Mouse (Mus musculus) kidney, postnatal 10 days (tissue): ENCODE results near the gene Map6.
A peak's percentile ranks its signal among the peaks of the same experiment; 100 is the strongest.

Experiments used
- DNase-seq: peaks from one replicate; pipeline ENCODE4 v3.0.0; 2021; ENCODE audit warnings: mixed read lengths

Gene Map6

GRCm38 (mm10) chr7:99267251-99267896 lies at the start of gene Map6:
Map6 (plus strand) TSS chr7:99267447.
- DNase-seq = no peak

GRCm38 (mm10) chr7:99224225-99224624 lies 43.0 kb upstream of the Map6 start:
- peak; percentile 33 for DNase-seq

DNA sequence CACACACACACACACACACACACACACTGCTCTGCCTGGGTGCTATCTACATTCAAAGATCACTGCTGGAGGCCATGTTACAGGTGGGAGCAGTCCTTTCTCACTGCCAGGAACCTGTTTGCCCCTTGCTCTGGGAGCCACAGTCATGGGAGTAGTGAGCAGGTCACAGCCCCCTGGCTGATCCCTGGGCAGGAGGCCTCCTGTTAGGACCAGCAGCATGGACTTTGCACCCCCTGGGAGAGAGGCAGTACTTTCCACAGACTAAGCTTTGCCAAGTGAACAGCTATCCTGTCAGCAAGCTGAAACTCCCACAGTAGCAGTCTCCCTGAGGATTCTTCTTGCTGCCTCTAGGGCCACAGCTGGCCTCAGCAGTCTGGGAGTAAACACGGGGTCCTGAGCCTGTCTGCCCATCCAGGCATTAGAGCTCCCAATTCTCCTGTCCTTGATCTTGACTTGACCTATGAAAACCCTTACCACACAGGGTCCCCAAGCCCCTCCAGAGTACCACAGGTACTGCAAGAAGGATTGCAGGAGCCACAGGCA lies 42.5 kb upstream of the Map6 start:
- peak; percentile 81 for DNase-seq

DNA sequence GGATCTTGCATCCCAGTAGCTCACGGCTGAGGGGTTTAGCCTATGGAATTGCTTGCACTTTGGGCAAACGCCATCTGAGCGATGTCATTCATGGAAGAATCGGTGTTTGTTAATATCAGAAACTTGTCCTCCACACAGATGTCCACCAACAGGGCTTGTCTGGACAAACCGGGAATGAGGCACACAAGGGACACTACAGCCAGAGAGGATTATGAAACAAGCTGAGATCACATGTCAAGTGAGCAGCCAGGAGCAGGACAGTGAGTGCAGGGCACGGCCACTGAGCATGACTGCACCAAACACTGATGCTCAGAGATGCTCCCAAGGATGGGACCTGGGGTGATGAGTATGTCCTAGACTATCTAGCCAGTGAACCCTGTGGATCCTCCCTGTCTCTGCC lies 41.8 kb upstream of the Map6 start:
- DNase-seq = no peak

GRCm38 (mm10) chr7:99226662-99227061 lies 40.6 kb upstream of the Map6 start:
- DNase-seq = no peak

GRCm38 (mm10) chr7:99227267-99227666 lies 40.0 kb upstream of the Map6 start:
- DNase-seq = no peak

DNA sequence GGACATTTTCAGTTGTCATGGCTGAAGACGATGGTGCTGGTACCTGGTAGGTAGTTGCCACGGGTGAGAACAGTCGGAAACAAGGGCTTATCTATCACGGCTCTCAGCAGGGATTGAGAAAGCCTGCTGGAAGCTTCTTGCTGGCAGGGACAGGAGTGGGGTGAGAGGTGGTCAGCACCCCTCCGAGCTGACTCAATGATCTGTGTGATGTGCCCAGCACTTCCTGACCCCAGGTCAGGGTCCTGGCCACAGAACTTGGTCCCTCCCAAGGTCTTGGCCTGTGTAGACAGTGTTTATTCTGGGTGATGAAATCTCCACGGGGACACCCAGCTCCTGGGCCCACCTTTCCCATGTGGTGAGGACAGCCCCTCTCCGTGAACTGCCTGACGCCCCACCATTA lies 38.4 kb upstream of the Map6 start:
- no peak for DNase-seq

DNA sequence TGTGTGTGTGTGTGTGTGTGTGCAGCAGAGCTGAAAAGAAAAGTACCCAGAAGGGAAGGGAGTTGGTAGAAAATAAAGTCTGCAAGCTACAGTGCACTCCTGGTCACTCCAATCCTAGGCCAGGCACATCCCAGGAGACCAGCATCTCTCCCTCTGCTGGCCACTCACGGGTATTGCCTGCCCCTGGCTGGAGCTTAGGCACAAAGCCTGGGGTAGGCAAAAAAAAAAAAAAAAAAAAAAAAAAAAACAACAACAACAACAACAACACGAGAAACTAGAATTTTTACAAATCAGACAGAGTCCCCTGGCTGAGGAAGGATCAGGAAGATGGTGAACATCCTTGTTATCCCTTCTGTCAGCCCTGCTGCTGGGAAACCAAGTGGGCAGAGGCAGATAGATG lies 37.8 kb upstream of the Map6 start:
- DNase-seq = peak; percentile 71

DNA sequence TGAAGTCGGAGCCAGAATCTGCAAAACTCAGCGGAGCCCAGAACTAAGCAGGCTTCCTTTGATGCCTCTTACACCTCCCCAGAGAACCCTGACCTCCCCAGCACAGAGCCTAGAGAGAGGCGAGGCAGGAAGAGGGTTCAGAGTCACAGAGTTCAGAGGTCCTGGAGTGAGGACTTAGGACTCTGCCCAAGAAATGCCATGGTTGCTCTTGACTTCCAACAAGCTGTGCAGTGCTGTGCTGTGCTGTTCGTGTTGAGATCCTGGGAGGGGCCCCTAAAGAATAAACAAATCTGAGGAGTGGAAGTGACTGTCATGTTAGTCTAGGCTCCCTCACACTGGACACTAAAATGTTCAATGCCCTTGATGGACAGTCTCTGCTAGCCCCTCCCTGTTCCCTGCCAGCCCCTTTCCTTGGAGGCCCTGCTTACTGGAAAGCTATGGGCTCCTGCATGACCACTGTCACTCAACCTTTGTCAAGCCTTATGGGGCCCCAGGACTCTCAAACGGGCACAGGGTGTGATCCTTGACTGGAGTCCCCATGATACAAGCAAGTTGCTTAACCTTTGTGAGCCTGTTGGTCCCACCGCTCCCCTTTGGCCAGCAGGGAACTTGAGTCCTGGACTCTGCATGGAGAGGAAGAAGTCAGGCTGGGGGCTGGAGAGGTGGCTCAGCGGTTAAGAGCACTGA lies 37.0 kb upstream of the Map6 start:
- DNase-seq = peak; percentile 34

DNA sequence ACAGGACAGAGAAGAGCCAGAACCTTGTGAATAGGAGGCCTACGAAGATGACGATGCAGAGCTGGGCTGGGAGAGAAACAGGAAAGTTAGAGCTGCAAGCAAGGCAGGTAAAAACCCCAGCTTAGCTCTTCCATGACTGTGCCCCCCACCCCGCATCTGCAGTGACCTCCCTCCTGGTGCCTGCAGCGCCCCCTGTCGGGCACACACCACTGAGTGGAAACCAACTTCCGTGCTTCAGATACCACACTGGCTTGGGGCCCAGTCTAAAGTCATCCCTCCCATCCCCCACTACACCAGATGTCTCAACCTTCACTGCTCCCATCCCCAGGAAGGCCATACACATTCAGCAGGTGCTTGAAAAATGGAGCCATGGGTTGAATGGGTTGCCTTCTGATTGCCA lies 34.7 kb upstream of the Map6 start:
- DNase-seq = no peak

GRCm38 (mm10) chr7:99234916-99235315 lies 32.3 kb upstream of the Map6 start:
- DNase-seq = peak; percentile 60

DNA sequence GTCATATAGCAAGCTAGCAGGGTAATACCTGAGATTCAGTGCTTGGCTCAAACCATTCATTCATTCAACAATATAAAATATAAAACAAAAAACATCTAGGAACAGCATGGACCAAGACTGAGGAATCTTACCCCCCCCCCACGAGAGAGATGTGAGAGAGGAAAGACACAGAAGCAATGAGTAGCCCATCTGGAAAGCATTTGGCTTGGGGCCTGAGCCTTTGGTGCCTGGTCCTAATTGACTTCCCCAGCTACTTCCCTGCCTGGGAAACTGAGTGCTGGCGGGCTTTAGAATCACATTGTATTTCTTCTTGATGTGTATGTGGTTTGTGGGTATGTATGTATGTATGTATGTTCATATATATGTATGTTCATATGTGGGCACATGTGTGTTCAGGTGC lies 31.6 kb upstream of the Map6 start:
- no peak for DNase-seq

- peak; percentile 42 for DNase-seq
These were observed 30.2 kb upstream of the Map6 start for GRCm38 (mm10) chr7:99236888-99237660.

GRCm38 (mm10) chr7:99238417-99238816 lies 28.8 kb upstream of the Map6 start, which contains the start of gene Mogat2:
Mogat2 (minus strand) TSS chr7:99238619.
- DNase-seq = peak; percentile 56

DNA sequence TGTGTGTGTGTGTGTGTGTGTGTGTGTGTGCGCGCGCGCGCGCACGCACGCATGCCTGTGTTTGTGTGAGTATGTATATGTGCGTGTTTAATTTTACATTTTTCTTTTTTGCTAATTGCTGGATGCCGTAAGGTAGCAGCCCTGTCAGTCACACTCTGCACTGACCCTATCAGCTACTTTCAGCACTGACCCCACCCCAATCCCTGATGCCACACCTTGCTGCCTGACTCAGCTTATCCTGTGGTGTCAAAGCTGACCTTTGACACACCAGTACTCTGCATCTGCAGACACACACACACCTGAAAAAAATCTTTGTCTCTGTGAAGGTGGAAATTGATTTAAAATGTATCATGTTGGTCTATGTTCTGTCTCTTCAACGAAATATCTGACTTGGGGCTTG lies 25.1 kb upstream of the Map6 start:
- DNase-seq = no peak

- DNase-seq = no peak
These were observed 19.0 kb upstream of the Map6 start for GRCm38 (mm10) chr7:99248157-99248742.

DNA sequence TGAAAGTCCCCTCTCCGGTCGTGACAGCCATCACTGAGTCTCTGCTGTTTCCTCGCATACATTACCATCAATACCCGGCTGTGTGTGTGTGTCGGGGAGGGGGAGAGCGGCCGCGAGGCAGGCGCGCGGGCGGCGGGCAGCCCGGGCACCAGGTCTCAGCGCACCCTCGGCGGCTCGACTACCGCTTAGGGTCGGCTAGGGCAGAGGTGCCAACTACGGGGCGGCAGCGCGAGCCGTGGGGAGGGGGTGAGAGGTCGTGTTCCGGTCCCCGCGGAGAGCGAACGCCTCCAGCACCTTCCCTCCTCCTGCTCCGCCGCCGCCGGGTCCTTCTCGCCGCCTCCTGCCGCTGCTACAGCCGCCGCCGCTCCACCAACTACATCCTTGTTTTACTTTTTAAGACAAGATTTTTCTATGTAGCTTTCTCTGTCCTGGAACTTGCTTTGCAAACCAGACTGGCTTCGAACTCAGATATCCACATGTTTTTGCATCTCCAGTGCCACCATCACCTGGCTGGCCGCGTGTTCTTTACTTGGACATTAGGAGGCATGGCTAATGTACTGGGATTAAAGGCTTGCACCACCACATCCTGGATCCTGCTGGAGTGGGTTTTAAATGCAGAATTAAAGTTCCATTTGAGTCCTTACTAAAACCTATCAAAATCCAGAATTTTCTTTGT lies 18.2 kb upstream of the Map6 start:
- no peak for DNase-seq

- DNase-seq = peak; percentile 50
These were observed 17.7 kb upstream of the Map6 start for GRCm38 (mm10) chr7:99249582-99249911.

DNA sequence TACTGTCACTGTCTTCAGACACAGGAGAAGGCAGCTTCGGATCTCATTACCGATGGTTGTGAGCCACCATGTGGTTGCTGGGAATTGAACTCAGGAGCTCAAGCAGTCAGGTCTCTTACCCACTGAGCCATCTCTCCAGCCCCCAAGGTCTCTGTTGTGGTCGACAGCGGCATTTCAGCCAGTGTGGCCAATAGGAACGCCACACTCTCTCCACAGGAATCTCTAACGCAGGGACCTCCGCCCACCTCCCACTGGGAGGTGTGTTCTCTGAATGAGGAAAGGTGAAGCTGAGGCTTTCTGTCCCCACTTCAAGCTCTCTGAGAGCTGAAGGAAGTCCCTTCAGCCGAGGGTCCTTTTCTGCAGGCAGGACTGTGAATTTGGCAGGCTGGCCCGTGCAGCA lies 16.9 kb upstream of the Map6 start:
- no peak for DNase-seq

- DNase-seq = no peak
These were observed 12.2 kb upstream of the Map6 start for GRCm38 (mm10) chr7:99255006-99255405.

DNA sequence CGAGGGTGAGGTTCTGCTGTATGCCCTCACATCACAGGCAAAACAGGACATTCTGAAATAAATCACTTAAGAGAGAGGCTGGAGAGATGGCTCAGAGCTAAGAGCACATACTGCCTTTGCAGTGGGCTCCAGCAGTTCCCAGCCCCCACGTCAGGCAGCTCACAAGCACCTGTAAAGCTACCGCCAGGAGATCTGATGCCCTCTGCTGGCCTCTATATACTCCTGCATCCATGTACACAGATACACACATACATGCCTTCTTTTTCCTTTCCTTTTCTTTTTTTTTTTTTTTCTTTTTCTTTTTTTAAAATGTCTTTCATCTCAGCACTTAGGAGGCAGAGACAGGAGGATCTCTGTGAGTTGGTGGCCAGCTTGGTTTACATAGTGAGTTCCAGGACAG lies 5.3 kb upstream of the Map6 start:
- no peak for DNase-seq

- no peak for DNase-seq
These were observed 3.7 kb upstream of the Map6 start for GRCm38 (mm10) chr7:99263509-99263908.

GRCm38 (mm10) chr7:99264597-99264996 lies 2.6 kb upstream of the Map6 start:
- DNase-seq = no peak
